Mouse (Mus musculus) thymus, adult 2 months (tissue): ENCODE data around the gene Myh9.

Experiments
- CTCF ChIP-seq: fragments of 200-500 bp; IDR thresholded peaks from 2 replicates; pipeline ENCODE4 v1.5.1; 2012; ENCODE audit warnings: mild to moderate bottlenecking, control low read depth, low read length, moderate library complexity, borderline replicate concordance; ENCODE audit not compliant: control insufficient read depth, poor library complexity, insufficient read depth; ENCODE audit errors: extremely low read depth
- POLR2A ChIP-seq: fragments of 200-500 bp; IDR thresholded peaks from 2 replicates; pipeline ENCODE4 v1.6.1; 2012; ENCODE audit warnings: mild to moderate bottlenecking, low read length, control low read depth, moderate library complexity; ENCODE audit not compliant: control insufficient read depth, poor library complexity, insufficient read depth; ENCODE audit errors: extremely low read depth

GRCm38 (mm10) chr15:77823196-77823595 lies 18.8 kb downstream of the Myh9 start:
- TF ChIP-seq CTCF (no peak), POLR2A (no peak)
